Mouse (Mus musculus) spleen, postnatal 0 days (tissue): ENCODE data around the gene Gm2974. TPM values are rescaled to one million over a fixed set of nuclear protein-coding genes. Genes with fewer than 3 reads are reported as not detected.

Experiments
- polyA plus RNA-seq: library from polyadenylated mRNA; unstranded; fragments of >200 nt; fragmentation: Nextera tagmentation; extraction: Ambion mirVana; gene quantifications from 2 replicates; pipeline ENCODE4 v1.2.1, GENCODE M21; 2015

The Gm2974 gene
- 0.12 TPM in 1 of 2 replicates, not detected in the other for polyA plus RNA-seq

DNA sequence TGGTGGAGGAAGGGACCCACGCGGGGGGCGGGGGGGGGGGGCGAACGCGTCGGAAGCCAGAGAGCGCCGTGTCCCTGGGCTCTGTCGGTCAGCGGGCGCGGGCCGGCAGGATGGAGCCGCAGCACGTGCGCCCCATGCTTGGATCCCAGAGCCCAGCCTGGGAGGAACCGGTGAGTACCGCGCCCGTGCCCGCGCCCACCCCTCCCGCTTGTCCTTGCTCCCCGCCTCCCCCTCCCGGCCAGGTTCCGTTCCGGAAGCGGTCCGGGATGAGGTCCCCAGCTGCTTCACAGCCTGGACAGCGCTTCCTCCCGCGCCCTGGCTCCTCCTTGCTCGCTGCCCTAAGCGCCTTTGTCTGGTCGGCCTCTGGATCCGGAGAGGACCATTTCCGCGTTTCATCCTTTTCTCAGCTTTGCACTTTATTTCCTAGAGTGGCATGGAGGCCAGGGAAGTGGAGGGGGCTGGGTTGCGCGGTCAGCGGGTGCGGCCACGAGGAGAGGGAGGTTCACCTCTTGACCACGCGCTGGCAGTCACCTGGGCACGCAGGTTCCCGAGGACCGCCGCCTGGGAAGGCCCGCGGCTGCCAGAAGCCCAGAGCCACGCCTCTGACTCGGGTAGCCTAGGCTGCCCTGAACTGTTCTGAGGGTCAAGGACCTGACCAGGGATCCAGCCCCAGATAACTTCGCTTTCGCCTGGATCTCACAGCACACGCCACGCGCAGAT, at the start of gene Gm2974:
Gm2974 (plus strand) TSS at position 86 of the 720 bp plus-strand sequence.

DNA sequence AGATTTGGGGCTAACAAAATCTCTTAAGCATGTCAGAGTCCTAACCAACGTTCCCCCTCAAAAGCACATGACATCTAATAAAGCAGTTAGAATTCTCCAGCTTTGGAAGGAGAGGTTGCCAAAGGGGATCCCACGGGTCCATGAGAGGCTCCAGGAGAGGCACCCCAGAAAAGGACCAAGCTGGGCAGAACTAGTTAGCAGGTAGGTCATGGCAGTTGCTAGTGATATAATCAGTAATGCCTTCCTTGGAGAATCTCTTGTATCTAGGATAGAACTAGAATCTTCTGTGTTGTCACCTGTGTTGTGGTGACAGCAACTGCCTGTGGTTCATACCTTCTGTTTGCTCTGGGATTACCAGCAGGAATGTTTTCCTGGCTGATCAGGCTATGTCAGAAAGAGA, 17.6 kb upstream of the Gm2974 start, which contains the start of gene Gm3127:
Gm3127 (plus strand) TSS at position 301 of the 400 bp plus-strand sequence.

DNA sequence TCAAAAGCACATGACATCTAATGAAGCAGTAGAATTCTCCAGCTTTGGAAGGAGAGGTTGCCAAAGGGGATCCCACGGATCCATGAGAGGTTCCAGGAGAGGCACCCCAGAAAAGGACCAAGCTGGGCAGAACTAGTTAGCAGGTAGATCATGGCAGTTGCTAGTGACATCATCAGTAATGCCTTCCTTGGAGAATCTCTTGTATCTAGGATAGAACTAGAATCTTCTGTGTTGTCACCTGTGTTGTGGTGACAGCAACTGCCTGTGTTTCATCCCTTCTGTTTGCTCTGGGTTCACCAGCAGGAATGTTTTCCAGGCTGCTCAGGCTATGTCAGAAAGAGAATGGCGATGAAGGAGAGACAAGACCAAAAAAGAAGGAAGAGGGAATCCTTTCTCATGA, 67.0 kb downstream of the Gm2974 start, which contains the start of gene Gm3138:
Gm3138 (plus strand) TSS at position 301 of the 400 bp plus-strand sequence.

Other genes with a start within 250 kb of the Gm2974 start
- not detected in 2 replicates for gene Gm3095, start 219.0 kb upstream of the Gm2974 start, polyA plus RNA-seq
- gene Gm3099, start 184.2 kb upstream of the Gm2974 start, polyA plus RNA-seq = not detected in 2 replicates
- gene Gm5796, start 158.6 kb upstream of the Gm2974 start, polyA plus RNA-seq = not detected in 2 replicates
- 0.10 TPM in 1 of 2 replicates, not detected in the other for gene Gm3115, start 98.5 kb upstream of the Gm2974 start, polyA plus RNA-seq
- gene Gm8108, start 72.0 kb upstream of the Gm2974 start, polyA plus RNA-seq = 0.11 TPM in 1 of 2 replicates, not detected in the other
- not detected in 2 replicates for gene Gm3127, start 17.5 kb upstream of the Gm2974 start, polyA plus RNA-seq
- gene Gm3138, start 67.1 kb downstream of the Gm2974 start, polyA plus RNA-seq = 0.07 TPM in 1 of 2 replicates, not detected in the other
- not detected in 2 replicates for gene Gm3149, start 134.7 kb downstream of the Gm2974 start, polyA plus RNA-seq
- gene 2610042L04Rik, start 152.2 kb downstream of the Gm2974 start, polyA plus RNA-seq = not detected in 2 replicates
- not detected in 2 replicates for gene Gm3159, start 214.9 kb downstream of the Gm2974 start, polyA plus RNA-seq
- gene Gm3164, start 232.9 kb downstream of the Gm2974 start, polyA plus RNA-seq = not detected in 2 replicates
- gene Gm3173, start 248.4 kb downstream of the Gm2974 start, polyA plus RNA-seq = not detected in 2 replicates